Mouse (Mus musculus) bone marrow macrophage, adult 2 months (primary cell): ENCODE measurements around the gene Hypk. TPM values are rescaled to one million over a fixed set of nuclear protein-coding genes. Genes with fewer than 3 reads are reported as not detected.

Experiments
- H3K27ac ChIP-seq: 2 replicates; pipeline ENCODE4 v1.5.1; 2012; ENCODE audit warnings: low read depth, low read length; ENCODE audit not compliant: insufficient read depth
- H3K4me1 ChIP-seq: 2 replicates; pipeline ENCODE4 v1.6.1; 2012; ENCODE audit warnings: low read length; ENCODE audit not compliant: control insufficient read depth, insufficient read depth
- H3K4me3 ChIP-seq: 2 replicates; pipeline ENCODE4 v1.5.1; 2012; ENCODE audit warnings: mild to moderate bottlenecking, low read length, moderate library complexity; ENCODE audit not compliant: insufficient read depth
- CTCF ChIP-seq: IDR thresholded peaks from 2 replicates; pipeline ENCODE4 v1.5.1; 2012; ENCODE audit warnings: low read depth, mild to moderate bottlenecking, low read length, moderate library complexity
- POLR2A ChIP-seq: IDR thresholded peaks from 2 replicates; pipeline ENCODE4 v1.6.1; 2012; ENCODE audit warnings: mild to moderate bottlenecking, low read depth, low read length, borderline replicate concordance
- polyA plus RNA-seq: library from polyadenylated mRNA; stranded (reverse); fragments of >200 nt; gene quantifications from 2 replicates; pipeline ENCODE4 v1.2.4, GENCODE M21; 2012; ENCODE audit not compliant: missing spikeins, insufficient read depth, insufficient read length

Gene Hypk
- polyA plus RNA-seq: 44.7 and 69.0 TPM in 2 replicates

GRCm38 (mm10) chr2:121452990-121453389, at the start of gene Hypk:
Gene Hypk, plus strand, starts transcription at chr2:121453290.
- peak within 1 kb of the TSS; percentile 51 for H3K27ac ChIP-seq

GRCm38 (mm10) chr2:121403296-121403695, 49.8 kb upstream of the Hypk start:
- Histone ChIP-seq H3K4me3 (no peak overlapping the region), H3K27ac (no peak overlapping the region), H3K4me1 (no peaks in the 10 kb centered on the region)
- no peak for TF ChIP-seq CTCF
- TF ChIP-seq POLR2A: no peak

More at GRCm38 (mm10) chr2:121452990-121453389, at the start of gene Hypk:
- Histone ChIP-seq H3K4me3 (no peak within 1 kb of the TSS), H3K4me1 (peaks cover 26% of the 10 kb centered on the region)
- TF ChIP-seq CTCF: no peak
- no peak for TF ChIP-seq POLR2A

GRCm38 (mm10) chr2:121408160-121408559, 44.9 kb upstream of the Hypk start:
- Histone ChIP-seq H3K4me3 (no peak overlapping the region), H3K27ac (no peak overlapping the region), H3K4me1 (peaks cover 6% of the 10 kb centered on the region)
- TF ChIP-seq POLR2A (no peak), CTCF (peak; percentile 36; the same call in 1 of the 2 replicates)

GRCm38 (mm10) chr2:121412843-121413386, 40.2 kb upstream of the Hypk start:
- Histone ChIP-seq H3K4me1 (peaks cover 17% of the 10 kb centered on the region), H3K27ac (peak overlapping the region; percentile 87), H3K4me3 (peak overlapping the region; percentile 87)
- TF ChIP-seq CTCF: no peak
- TF ChIP-seq POLR2A: no peak

GRCm38 (mm10) chr2:121413387-121414042, 39.6 kb upstream of the Hypk start, which contains the start of the genes Pdia3 and Catsper2:
Gene Pdia3, plus strand, starts transcription at chr2:121413775.
Gene Catsper2, minus strand, starts transcription at chr2:121413792.
- H3K27ac ChIP-seq: peak within 1 kb of the TSS; percentile 89
- TF ChIP-seq POLR2A (0 out of 2 replicates have a peak, but pooled peaks have one; percentile 35), CTCF (no peak)

GRCm38 (mm10) chr2:121414139-121414685, 38.9 kb upstream of the Hypk start:
- peaks cover 25% of the 10 kb centered on the region for H3K4me1 ChIP-seq
- peak overlapping the region; percentile 89 for H3K27ac ChIP-seq
- peak overlapping the region; percentile 98 for H3K4me3 ChIP-seq
- TF ChIP-seq POLR2A (no peak), CTCF (no peak)

More at GRCm38 (mm10) chr2:121413387-121414042, 39.6 kb upstream of the Hypk start, which contains the start of the genes Pdia3 and Catsper2:
- Histone ChIP-seq H3K4me3 (peak within 1 kb of the TSS; percentile 98), H3K4me1 (peaks cover 20% of the 10 kb centered on the region)

GRCm38 (mm10) chr2:121415103-121415502, 38.0 kb upstream of the Hypk start:
- Histone ChIP-seq H3K4me1 (peaks cover 25% of the 10 kb centered on the region), H3K27ac (no peak overlapping the region), H3K4me3 (peak overlapping the region; percentile 37)
- TF ChIP-seq POLR2A: no peak
- TF ChIP-seq CTCF: no peak

- no peak overlapping the region for H3K27ac ChIP-seq
- H3K4me3 ChIP-seq: peak overlapping the region; percentile 42
- TF ChIP-seq POLR2A: no peak
- no peak for TF ChIP-seq CTCF
- H3K4me1 ChIP-seq: peaks cover 25% of the 10 kb centered on the region
Measured at GRCm38 (mm10) chr2:121415591-121415990, 37.5 kb upstream of the Hypk start.

- Histone ChIP-seq H3K4me3 (no peak overlapping the region; the same call in 1 of the 2 replicates), H3K4me1 (peaks cover 25% of the 10 kb centered on the region), H3K27ac (no peak overlapping the region)
- no peak for TF ChIP-seq CTCF
- no peak for TF ChIP-seq POLR2A
Measured at GRCm38 (mm10) chr2:121416356-121416755, 36.7 kb upstream of the Hypk start.
